Mouse (Mus musculus) liver, adult 2 months (tissue): ENCODE data around the gene Fzr1. TPM values are rescaled to one million over a fixed set of nuclear protein-coding genes. Genes with fewer than 3 reads are reported as not detected.

Experiments used
- DNase-seq: peaks from one replicate; pipeline ENCODE4 v3.0.0-alpha.2; 2011; ENCODE audit warnings: low read depth, low spot score; ENCODE audit errors: extremely low read depth
- H3K27ac ChIP-seq: fragments of 200-500 bp; replicated peaks from 2 replicates; pipeline ENCODE4 v1.5.1; 2012; ENCODE audit warnings: low read depth, mild to moderate bottlenecking, control low read depth, inconsistent platforms, low read length; ENCODE audit not compliant: insufficient read depth
- H3K27me3 ChIP-seq: fragments of 200-500 bp; 2 replicates; pipeline ENCODE4 v1.6.1; 2012; ENCODE audit warnings: mild to moderate bottlenecking, moderate library complexity, low read length, inconsistent platforms; ENCODE audit not compliant: control insufficient read depth, insufficient read depth
- H3K36me3 ChIP-seq: fragments of 200-500 bp; 2 replicates; pipeline ENCODE4 v1.6.1; 2012; ENCODE audit warnings: low read length, inconsistent platforms; ENCODE audit not compliant: control insufficient read depth, insufficient read depth
- H3K4me1 ChIP-seq: fragments of 200-500 bp; 2 replicates; pipeline ENCODE4 v1.6.1; 2011; ENCODE audit warnings: low read length; ENCODE audit not compliant: control insufficient read depth, insufficient read depth
- H3K4me3 ChIP-seq: fragments of 200-500 bp; 2 replicates; pipeline ENCODE4 v1.5.1; 2011; ENCODE audit warnings: low read depth, mild to moderate bottlenecking, control low read depth, low read length, moderate library complexity; ENCODE audit not compliant: insufficient read depth
- H3K79me2 ChIP-seq: fragments of 200-500 bp; 2 replicates; pipeline ENCODE4 v1.6.1; 2012; ENCODE audit warnings: inconsistent platforms, mild to moderate bottlenecking, low read length, moderate library complexity; ENCODE audit not compliant: control insufficient read depth, insufficient read depth
- H3K9ac ChIP-seq: fragments of 200-500 bp; 2 replicates; pipeline ENCODE4 v1.6.1; 2012; ENCODE audit warnings: low read depth, mild to moderate bottlenecking, control low read depth, inconsistent platforms, low read length
- CTCF ChIP-seq: fragments of 200-500 bp; IDR thresholded peaks from 2 replicates; pipeline ENCODE4 v1.5.1; 2011; ENCODE audit warnings: low read depth, low read length, control low read depth
- POLR2A ChIP-seq: fragments of 200-500 bp; IDR thresholded peaks from 2 replicates; pipeline ENCODE4 v1.6.1; 2011; ENCODE audit warnings: low read length, control low read depth; ENCODE audit not compliant: insufficient read depth; ENCODE audit errors: extremely low read depth
- WGBS: fragments of 180-500 bp; shearing (Covaris S2); methylation state at CpG from one replicate; pipeline ENCODE4 v1.1.7; 2018; 5-methylcytosine and 5-hydroxymethylcytosine counted together
- polyA plus RNA-seq: library from polyadenylated mRNA; depleted of rRNA; stranded (reverse); fragments of >200 nt; gene quantifications from 2 replicates; pipeline ENCODE4 v1.2.3, GENCODE M21; 2012
- total RNA-seq: library from RNA; depleted of rRNA; stranded (reverse); fragments of >200 nt; gene quantifications from 2 replicates; pipeline ENCODE4 v1.2.3, GENCODE M21; 2014

Gene Fzr1
- total and polyA plus RNA-seq, 2 experiments = 6.2 to 29.9 TPM

GRCm38 (mm10) chr10:81349961-81350350 lies 28.4 kb downstream of the Fzr1 start:
- Histone ChIP-seq H3K4me3 (peak overlapping the region; percentile 91), H3K27ac (peak overlapping the region; percentile 54), H3K4me1 (peaks cover 17% of the 10 kb centered on the region; the same call in 1 of the 2 replicates), H3K36me3 (no peaks in the 10 kb centered on the region; the same call in 1 of the 2 replicates), H3K27me3 (no peaks in the 10 kb centered on the region), H3K79me2 (no peaks in the 10 kb centered on the region), H3K9ac (peak overlapping the region; percentile 93)
- no peak for DNase-seq
- no peak for TF ChIP-seq POLR2A
- no peak for TF ChIP-seq CTCF
- WGBS = 2% methylated on average over 29 of the region's 29 CpGs

- Histone ChIP-seq H3K79me2 (no peaks in the 10 kb centered on the region), H3K27me3 (no peaks in the 10 kb centered on the region), H3K27ac (no peak overlapping the region), H3K36me3 (no peaks in the 10 kb centered on the region; the same call in 1 of the 2 replicates), H3K4me1 (peaks cover 17% of the 10 kb centered on the region; the same call in 1 of the 2 replicates), H3K4me3 (no peak overlapping the region), H3K9ac (peak overlapping the region; percentile 93; the same call in 1 of the 2 replicates)
- no peak for DNase-seq
- no peak for TF ChIP-seq POLR2A
- no peak for TF ChIP-seq CTCF
- WGBS = 41% methylated on average over 12 of the region's 12 CpGs
These were observed 29.2 kb downstream of the Fzr1 start for GRCm38 (mm10) chr10:81349146-81349545.

- peak; percentile 80 for DNase-seq
- WGBS = 26% methylated on average over 55 of the region's 55 CpGs
- peaks cover 8% of the 10 kb centered on the region for H3K27me3 ChIP-seq
- TF ChIP-seq POLR2A (peak; percentile 53; the same call in 1 of the 2 replicates), CTCF (peak; percentile 46)
- no peaks in the 10 kb centered on the region for H3K79me2 ChIP-seq
- H3K4me1 ChIP-seq = peaks cover 17% of the 10 kb centered on the region; the same call in 1 of the 2 replicates
- H3K9ac ChIP-seq = peak overlapping the region; percentile 56
- peak overlapping the region; percentile 47; the same call in 1 of the 2 replicates for H3K4me3 ChIP-seq
- H3K36me3 ChIP-seq = no peaks in the 10 kb centered on the region; the same call in 1 of the 2 replicates
- peak overlapping the region; percentile 63 for H3K27ac ChIP-seq
These were observed 31.8 kb downstream of the Fzr1 start for GRCm38 (mm10) chr10:81346453-81347067.

- no peak for TF ChIP-seq CTCF
- TF ChIP-seq POLR2A = no peak
- H3K4me1 ChIP-seq = peaks cover 15% of the 10 kb centered on the region; the same call in 1 of the 2 replicates
- no peaks in the 10 kb centered on the region; the same call in 1 of the 2 replicates for H3K36me3 ChIP-seq
- WGBS = 79% methylated on average over 4 of the region's 4 CpGs
- H3K79me2 ChIP-seq = no peaks in the 10 kb centered on the region
- H3K4me3 ChIP-seq = no peak overlapping the region
- H3K27ac ChIP-seq = no peak overlapping the region
- no peak for DNase-seq
- H3K9ac ChIP-seq = no peak overlapping the region
- H3K27me3 ChIP-seq = peaks cover 8% of the 10 kb centered on the region
These were observed 33.2 kb downstream of the Fzr1 start for GRCm38 (mm10) chr10:81345162-81345534.

- WGBS = 44% methylated on average over 8 of the region's 8 CpGs
- no peak overlapping the region for H3K27ac ChIP-seq
- DNase-seq = no peak
- no peaks in the 10 kb centered on the region for H3K79me2 ChIP-seq
- peaks cover 12% of the 10 kb centered on the region; the same call in 1 of the 2 replicates for H3K4me1 ChIP-seq
- H3K36me3 ChIP-seq = no peaks in the 10 kb centered on the region; the same call in 1 of the 2 replicates
- no peak overlapping the region for H3K4me3 ChIP-seq
- no peak for TF ChIP-seq CTCF
- TF ChIP-seq POLR2A = no peak
- H3K27me3 ChIP-seq = peaks cover 8% of the 10 kb centered on the region
- no peak overlapping the region for H3K9ac ChIP-seq
These were observed 33.7 kb downstream of the Fzr1 start for GRCm38 (mm10) chr10:81344421-81345161.
